Mouse (Mus musculus) heart, postnatal 10 days (tissue): ENCODE data around the gene Fkbp9. TPM values are rescaled to one million over a fixed set of nuclear protein-coding genes. Genes with fewer than 3 reads are reported as not detected.

ENCODE experiments used
- total RNA-seq, 2 experiments: library from RNA; stranded (reverse); gene quantifications; 2 replicates each; pipeline ENCODE4 v1.2.3; 2021

The Fkbp9 gene
- total RNA-seq, 2 experiments from 2014 or later, result 132 to 136 TPM

Other genes with a start within 250 kb of the Fkbp9 start
- 10 to 100 TPM; 21.5 to 22.2 TPM for gene Lsm5, start 127.3 kb upstream of the Fkbp9 start, total RNA-seq
- gene Avl9, start 117.2 kb upstream of the Fkbp9 start, total RNA-seq, result 1 to 10 TPM; 7.9 to 9.1 TPM
- 10 to 100 TPM; 38.3 to 43.1 TPM for gene Kbtbd2, start 34.2 kb upstream of the Fkbp9 start, total RNA-seq
- 10 to 100 TPM; 55.7 to 70.7 TPM for gene Nt5c3, start 91.9 kb downstream of the Fkbp9 start, total RNA-seq
- gene Vmn1r4, start 92.0 kb downstream of the Fkbp9 start, total RNA-seq, result under 1 TPM in 1 of 2 experiments, not detected in 1; 0.17 TPM
- not detected for gene Vmn1r5, start 138.2 kb downstream of the Fkbp9 start, total RNA-seq
- not detected for gene Vmn1r6, start 165.2 kb downstream of the Fkbp9 start, total RNA-seq
- not detected for gene Vmn1r7, start 193.3 kb downstream of the Fkbp9 start, total RNA-seq
- gene Vmn1r8, start 200.2 kb downstream of the Fkbp9 start, total RNA-seq, result not detected
- gene Vmn1r9, start 234.7 kb downstream of the Fkbp9 start, total RNA-seq, result not detected